Mouse (Mus musculus): ENCODE results near the gene Trp73. TPM values are rescaled to one million over a fixed set of nuclear protein-coding genes. Genes with fewer than 3 reads are reported as not detected.

Trp73 gene
- polyA plus RNA-seq, 1 experiment from 2014 or later: 1.5 TPM

DNA sequence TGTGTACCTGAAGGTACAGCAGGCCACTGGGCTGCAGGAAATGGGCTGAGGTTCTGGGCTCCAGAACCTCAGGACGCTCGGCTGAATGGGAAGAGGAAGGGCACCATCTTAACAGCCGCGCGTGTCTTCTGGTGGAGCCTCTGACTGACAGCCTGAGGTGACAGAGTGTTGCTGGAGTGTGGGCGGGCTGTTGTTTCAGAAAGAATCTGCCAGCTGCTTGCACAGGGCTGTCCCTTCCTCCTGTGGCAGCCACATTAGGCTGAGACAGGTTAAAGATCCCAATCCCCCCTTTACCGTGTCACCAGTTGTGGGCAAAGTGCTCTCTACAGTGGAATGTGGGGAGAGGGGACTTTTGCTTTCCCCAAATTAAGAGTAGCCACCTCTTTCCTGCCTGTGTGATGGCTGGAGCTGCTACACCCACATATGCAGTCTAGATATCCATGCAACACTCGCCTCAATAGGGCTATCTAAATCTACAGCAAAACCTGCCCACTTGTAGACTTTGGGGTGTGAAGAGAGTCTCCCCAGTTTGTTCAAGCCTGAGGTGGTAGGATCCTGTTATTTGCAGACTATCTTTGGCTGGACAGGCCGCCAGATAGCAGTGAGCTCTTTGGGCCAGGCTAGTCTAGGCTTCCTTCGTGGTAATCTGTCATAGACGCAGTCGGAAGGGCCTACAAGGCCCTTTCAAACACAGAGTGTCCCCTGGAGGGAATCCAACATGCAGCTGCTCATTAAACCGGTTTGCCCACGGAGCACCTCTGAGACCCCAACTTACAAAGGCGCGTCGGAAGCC lies 115.1 kb downstream of the Trp73 start:
- Histone ChIP-seq H3K4me1 (replicated peaks) (peaks cover 24% of the 10 kb centered on the region), H3K27ac (no peak overlapping the region; the same call in 1 of the 2 replicates), H3K9me3 (no peaks in the 10 kb centered on the region), H3K36me3 (peaks cover 26% of the 10 kb centered on the region), H3K4me2 (replicated peaks) (peak overlapping the region; percentile 56), H3K9ac (replicated peaks) (peak overlapping the region; percentile 50; the same call in 1 of the 2 replicates), H3K27me3 (peaks cover 44% of the 10 kb centered on the region), H3K4me3 (replicated peaks) (0 out of 2 replicates have a peak overlapping the region, but pooled peaks have one; percentile 32)
- 41% methylated on average over 17 of the region's 17 CpGs for WGBS
- ATAC-seq: no peak

DNA sequence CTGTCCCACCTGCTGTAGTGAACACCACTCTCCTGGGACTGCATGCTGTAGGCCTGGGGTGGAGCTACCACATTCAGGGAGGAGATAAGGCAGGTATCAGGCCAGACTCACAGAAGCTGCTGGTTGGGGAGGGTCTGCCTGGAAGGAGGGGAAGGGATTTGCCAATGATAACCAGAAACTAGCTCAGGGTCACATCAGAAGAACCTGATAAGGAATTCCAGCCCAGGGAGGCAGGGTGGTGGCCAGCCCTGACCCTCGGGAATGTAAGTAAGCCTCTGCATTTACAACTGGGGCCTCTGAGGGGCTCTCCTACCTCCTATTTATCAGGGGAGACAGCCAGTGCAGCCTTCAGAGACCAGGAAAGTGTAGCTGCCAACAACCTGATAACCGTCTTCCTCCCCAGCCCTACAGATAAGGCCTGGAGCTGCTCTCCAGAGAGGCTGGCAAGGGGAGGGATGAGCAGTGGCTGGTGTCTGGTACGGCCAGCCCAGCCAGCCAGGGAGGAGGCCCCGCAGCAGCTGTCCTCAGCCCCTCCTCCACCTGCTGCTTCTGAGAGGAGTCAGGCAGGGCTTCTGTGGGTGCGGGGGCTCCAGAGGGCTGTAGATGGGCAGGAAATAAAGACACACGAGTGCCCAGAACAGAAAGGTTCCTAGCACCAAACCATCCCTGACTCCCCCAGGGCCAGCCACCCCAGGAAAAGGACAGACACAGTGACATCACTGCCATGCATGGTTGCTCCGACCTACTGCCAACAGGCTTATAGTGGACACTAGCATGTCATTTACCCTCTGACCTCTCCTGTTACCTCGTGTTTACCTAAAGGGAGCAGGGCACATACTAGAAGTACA lies 116.0 kb downstream of the Trp73 start:
- H3K27me3 ChIP-seq: peaks cover 44% of the 10 kb centered on the region
- peaks cover 35% of the 10 kb centered on the region for H3K36me3 ChIP-seq
- H3K4me2 ChIP-seq (replicated peaks): no peak overlapping the region
- 0 out of 2 replicates have a peak overlapping the region, but pooled peaks have one; percentile 23 for H3K9ac ChIP-seq (replicated peaks)
- WGBS: 26% methylated on average over 8 of the region's 8 CpGs
- H3K27ac ChIP-seq: no peak overlapping the region
- H3K4me3 ChIP-seq (replicated peaks): no peak overlapping the region
- H3K4me1 ChIP-seq (replicated peaks): peaks cover 24% of the 10 kb centered on the region
- no peak for ATAC-seq
- no peaks in the 10 kb centered on the region for H3K9me3 ChIP-seq

DNA sequence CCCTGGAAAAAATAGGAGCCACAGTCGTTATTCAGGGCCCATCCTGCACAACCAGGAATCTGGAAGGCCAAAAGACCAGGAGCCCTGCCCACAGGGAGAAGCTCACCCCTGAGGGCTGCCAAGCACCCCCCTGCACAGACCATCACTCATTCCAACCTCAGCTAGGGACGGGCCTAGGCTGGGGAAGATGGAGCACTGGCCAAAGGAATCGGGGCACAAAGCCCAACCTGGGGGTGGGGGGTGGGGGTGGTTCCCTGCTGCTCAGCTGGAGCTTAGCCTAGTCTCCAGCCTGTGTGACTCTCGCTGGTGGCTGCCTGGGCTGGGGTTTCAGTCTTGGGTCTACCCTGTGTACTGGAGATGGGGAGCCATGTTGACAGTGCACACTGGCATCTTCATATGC lies 117.2 kb downstream of the Trp73 start:
- 23% methylated on average over 4 of the region's 4 CpGs for WGBS
- H3K9ac ChIP-seq (replicated peaks): no peak overlapping the region
- no peaks in the 10 kb centered on the region for H3K9me3 ChIP-seq
- no peak overlapping the region for H3K27ac ChIP-seq
- peaks cover 24% of the 10 kb centered on the region for H3K4me1 ChIP-seq (replicated peaks)
- H3K27me3 ChIP-seq: peaks cover 44% of the 10 kb centered on the region
- peaks cover 47% of the 10 kb centered on the region for H3K36me3 ChIP-seq
- no peak overlapping the region for H3K4me2 ChIP-seq (replicated peaks)
- ATAC-seq: 0 out of 2 replicates have a peak, but pooled peaks have one; percentile 18
- no peak overlapping the region for H3K4me3 ChIP-seq (replicated peaks)

DNA sequence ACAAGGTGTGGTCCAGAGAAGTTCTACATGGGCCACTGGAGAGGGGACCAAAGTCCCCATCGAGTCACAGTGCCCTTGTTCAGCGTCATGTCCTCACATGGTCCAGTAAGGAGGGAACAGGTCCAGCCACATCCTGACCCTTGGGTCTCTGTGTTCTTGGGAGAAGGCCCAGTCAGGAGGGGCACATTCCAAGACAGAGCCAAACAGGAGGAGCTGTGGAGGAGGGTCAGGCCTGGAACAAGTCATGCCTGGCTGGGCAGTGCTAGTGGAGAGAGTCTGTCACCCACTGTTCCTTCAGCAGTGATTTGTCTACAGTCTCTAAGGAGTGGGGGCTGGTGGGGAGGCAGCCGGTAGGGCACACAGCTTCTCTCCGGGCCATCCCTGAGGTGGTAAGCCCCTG lies 117.6 kb downstream of the Trp73 start:
- Histone ChIP-seq H3K9me3 (no peaks in the 10 kb centered on the region), H3K36me3 (peaks cover 50% of the 10 kb centered on the region), H3K4me1 (replicated peaks) (peaks cover 24% of the 10 kb centered on the region), H3K27me3 (peaks cover 40% of the 10 kb centered on the region), H3K4me3 (replicated peaks) (no peak overlapping the region), H3K27ac (no peak overlapping the region), H3K9ac (replicated peaks) (no peak overlapping the region), H3K4me2 (replicated peaks) (no peak overlapping the region)
- WGBS: 77% methylated on average over 4 of the region's 4 CpGs
- 0 out of 2 replicates have a peak, but pooled peaks have one; percentile 4 for ATAC-seq

DNA sequence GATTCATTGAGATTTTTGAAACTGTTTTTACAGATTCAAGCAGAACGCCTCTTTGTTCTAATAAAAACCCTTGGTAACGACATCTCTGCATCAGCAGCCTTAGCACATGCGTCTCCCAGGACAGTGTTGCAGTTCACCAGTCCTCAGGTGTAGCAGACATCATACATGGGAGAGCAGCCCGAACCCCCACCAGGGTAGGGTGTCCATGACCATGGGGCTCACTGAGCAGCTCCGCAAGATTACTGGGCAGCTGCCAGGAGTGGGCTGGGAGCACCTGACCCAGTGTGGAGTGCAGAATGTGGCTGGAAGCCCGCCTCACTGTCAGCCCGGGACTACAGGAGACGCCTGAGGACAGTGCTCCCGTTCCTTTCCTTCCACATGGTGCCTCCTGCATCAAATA lies 118.6 kb downstream of the Trp73 start:
- no peak overlapping the region for H3K4me3 ChIP-seq (replicated peaks)
- ATAC-seq: no peak
- peaks cover 30% of the 10 kb centered on the region for H3K27me3 ChIP-seq
- no peaks in the 10 kb centered on the region for H3K9me3 ChIP-seq
- H3K4me2 ChIP-seq (replicated peaks): no peak overlapping the region
- H3K27ac ChIP-seq: no peak overlapping the region
- H3K9ac ChIP-seq (replicated peaks): no peak overlapping the region
- whole genome bisulfite sequencing: 94% methylated on average over 9 of the region's 9 CpGs
- H3K36me3 ChIP-seq: peaks cover 60% of the 10 kb centered on the region
- peaks cover 24% of the 10 kb centered on the region for H3K4me1 ChIP-seq (replicated peaks)

GRCm38 (mm10) chr4:154019571-154019970 lies 120.4 kb downstream of the Trp73 start:
- H3K4me3 ChIP-seq (replicated peaks): no peak overlapping the region
- peaks cover 7% of the 10 kb centered on the region; the same call in 1 of the 2 replicates for H3K4me1 ChIP-seq (replicated peaks)
- H3K9ac ChIP-seq (replicated peaks): no peak overlapping the region
- no peak overlapping the region for H3K27ac ChIP-seq
- no peak overlapping the region for H3K4me2 ChIP-seq (replicated peaks)
- H3K27me3 ChIP-seq: peaks cover 12% of the 10 kb centered on the region
- no peak for ATAC-seq
- 78% methylated on average over 7 of the region's 7 CpGs for WGBS
- H3K36me3 ChIP-seq: peaks cover 79% of the 10 kb centered on the region
- no peaks in the 10 kb centered on the region for H3K9me3 ChIP-seq

- 95% methylated on average over 11 of the region's 11 CpGs for WGBS
- Histone ChIP-seq H3K27ac (no peak overlapping the region), H3K4me2 (replicated peaks) (no peak overlapping the region), H3K36me3 (peaks cover 65% of the 10 kb centered on the region), H3K4me1 (replicated peaks) (peaks cover 33% of the 10 kb centered on the region), H3K9me3 (no peaks in the 10 kb centered on the region), H3K4me3 (replicated peaks) (no peak overlapping the region), H3K27me3 (no peaks in the 10 kb centered on the region), H3K9ac (replicated peaks) (no peak overlapping the region)
- no peak for ATAC-seq
These were observed 124.5 kb downstream of the Trp73 start for GRCm38 (mm10) chr4:154015476-154015875.

GRCm38 (mm10) chr4:154012132-154012882 lies 127.7 kb downstream of the Trp73 start:
- WGBS: 3% methylated on average over 55 of the region's 55 CpGs
- peak overlapping the region; percentile 100 for H3K4me2 ChIP-seq (replicated peaks)
- H3K9ac ChIP-seq (replicated peaks): peak overlapping the region; percentile 99
- H3K27ac ChIP-seq: peak overlapping the region; percentile 64
- peaks cover 33% of the 10 kb centered on the region for H3K4me1 ChIP-seq (replicated peaks)
- H3K27me3 ChIP-seq: no peaks in the 10 kb centered on the region
- no peak for ATAC-seq
- H3K36me3 ChIP-seq: peaks cover 36% of the 10 kb centered on the region
- H3K9me3 ChIP-seq: no peaks in the 10 kb centered on the region
- H3K4me3 ChIP-seq (replicated peaks): peak overlapping the region; percentile 100

- Histone ChIP-seq H3K27ac (peak within 1 kb of the TSS; percentile 64), H3K4me2 (replicated peaks) (peak within 1 kb of the TSS; percentile 100), H3K9me3 (no peaks in the 10 kb centered on the region), H3K4me3 (replicated peaks) (peak within 1 kb of the TSS; percentile 100), H3K9ac (replicated peaks) (peak within 1 kb of the TSS; percentile 99), H3K36me3 (peaks cover 36% of the 10 kb centered on the region), H3K4me1 (replicated peaks) (peaks cover 33% of the 10 kb centered on the region), H3K27me3 (no peaks in the 10 kb centered on the region)
- WGBS: under 1% methylated on average over 40 of the region's 59 CpGs
- peak; percentile 97 for ATAC-seq
These were observed 128.3 kb downstream of the Trp73 start, which contains the start of gene Lrrc47 for GRCm38 (mm10) chr4:154011646-154012089. Gene Lrrc47 (plus strand): TSS chr4:154011731.

- WGBS: 28% methylated on average over 13 of the region's 13 CpGs
- Histone ChIP-seq H3K9ac (replicated peaks) (peak overlapping the region; percentile 99), H3K4me3 (replicated peaks) (peak overlapping the region; percentile 100), H3K9me3 (no peaks in the 10 kb centered on the region), H3K4me2 (replicated peaks) (peak overlapping the region; percentile 100), H3K27ac (0 out of 2 replicates have a peak overlapping the region, but pooled peaks have one; percentile 40), H3K4me1 (replicated peaks) (peaks cover 33% of the 10 kb centered on the region), H3K27me3 (no peaks in the 10 kb centered on the region), H3K36me3 (peaks cover 36% of the 10 kb centered on the region)
- no peak; the same call in 1 of the 2 replicates for ATAC-seq
These were observed 128.9 kb downstream of the Trp73 start for GRCm38 (mm10) chr4:154010907-154011645.

- Histone ChIP-seq H3K9ac (replicated peaks) (no peak overlapping the region), H3K4me3 (replicated peaks) (no peak overlapping the region), H3K36me3 (peaks cover 46% of the 10 kb centered on the region), H3K27me3 (no peaks in the 10 kb centered on the region), H3K4me1 (replicated peaks) (peaks cover 16% of the 10 kb centered on the region), H3K4me2 (replicated peaks) (no peak overlapping the region), H3K9me3 (no peaks in the 10 kb centered on the region), H3K27ac (no peak overlapping the region)
- 80% methylated on average over 4 of the region's 4 CpGs for WGBS
- ATAC-seq: no peak
These were observed 132.2 kb downstream of the Trp73 start for GRCm38 (mm10) chr4:154007759-154008158.

Data from midbrain, embryonic 13.5 days (tissue).